Mouse (Mus musculus) inflammation-experienced regulatory T-cells (primary cell): ENCODE data around the gene Podxl. TPM values are rescaled to one million over a fixed set of nuclear protein-coding genes. Genes with fewer than 3 reads are reported as not detected.

Source experiments
- polyA plus RNA-seq, 2 experiments: library from polyadenylated mRNA; unstranded; fragments of 100-300 nt; shearing (Covaris generic); gene quantifications; one replicate each; pipeline ENCODE4 v1.2.1; 2017

Podxl gene
- under 1 TPM in 1 of 2 experiments, not detected in 1; 0.10 TPM for polyA plus RNA-seq

GRCm38 (mm10) chr6:31563235-31564181 lies at the start of gene Podxl:
Gene Podxl, minus strand, starts transcription at chr6:31563981.

Other genes with a start within 250 kb of the Podxl start
- gene Mkln1, start 165.2 kb downstream of the Podxl start, polyA plus RNA-seq, result 100 to 1,000 TPM; 210 to 265 TPM